Mouse (Mus musculus): Measurements from ENCODE around the gene Arid3a.
A peak's percentile ranks its signal among the peaks of the same experiment; 100 is the strongest.
"Not testable (repeated sequence)": the region's sequence is repeated elsewhere in the genome, so short reads cannot be mapped to it uniquely, and the experiment has no call there.

The Arid3a gene

DNA sequence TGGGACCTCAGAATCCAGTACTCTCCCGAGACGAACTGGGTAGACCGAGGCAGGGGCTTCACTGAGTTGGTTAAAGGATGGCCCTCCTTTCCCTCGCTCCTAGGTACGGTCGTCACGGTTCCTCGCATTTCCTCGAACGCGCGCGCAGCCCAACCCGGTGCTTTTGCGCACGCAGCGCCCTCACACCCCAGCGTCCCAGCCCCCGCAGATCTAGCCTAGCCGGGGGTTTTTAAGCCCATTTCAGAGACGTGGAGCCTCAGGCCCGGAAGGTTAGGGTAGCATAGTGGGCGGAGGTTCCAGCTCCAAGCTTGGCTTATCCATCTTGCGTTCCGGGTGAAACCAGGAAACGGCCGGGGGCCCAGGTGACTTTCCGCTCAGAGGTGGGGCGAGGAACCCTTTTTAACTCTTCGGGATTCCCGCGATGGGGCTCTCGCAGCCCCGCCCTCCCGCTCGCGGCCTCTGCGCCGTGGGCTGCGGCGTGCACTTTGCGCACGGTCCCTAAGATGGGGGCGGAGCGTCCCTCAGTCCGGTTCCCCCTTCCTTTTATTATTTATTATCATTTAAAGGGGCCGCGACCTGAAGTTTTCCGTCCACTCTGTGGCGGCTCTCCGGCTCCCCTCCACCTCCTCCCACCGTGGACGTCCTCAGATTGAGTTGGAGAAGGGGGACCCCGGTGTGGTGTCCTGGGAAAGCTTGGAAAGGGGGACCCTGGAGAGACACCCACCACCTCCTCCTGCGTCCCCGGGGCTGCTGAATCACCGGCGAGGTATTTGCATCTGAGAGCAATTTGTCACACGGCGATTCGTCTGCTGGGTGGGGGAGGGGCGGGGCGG, at the start of gene Arid3a:
Gene Arid3a, plus strand, starts transcription at position 553 of the 833 bp plus-strand sequence.
- peak; percentile 82 to 87 for DNase-seq (ENCODE audit: low spot score in 2 of 2)

DNA sequence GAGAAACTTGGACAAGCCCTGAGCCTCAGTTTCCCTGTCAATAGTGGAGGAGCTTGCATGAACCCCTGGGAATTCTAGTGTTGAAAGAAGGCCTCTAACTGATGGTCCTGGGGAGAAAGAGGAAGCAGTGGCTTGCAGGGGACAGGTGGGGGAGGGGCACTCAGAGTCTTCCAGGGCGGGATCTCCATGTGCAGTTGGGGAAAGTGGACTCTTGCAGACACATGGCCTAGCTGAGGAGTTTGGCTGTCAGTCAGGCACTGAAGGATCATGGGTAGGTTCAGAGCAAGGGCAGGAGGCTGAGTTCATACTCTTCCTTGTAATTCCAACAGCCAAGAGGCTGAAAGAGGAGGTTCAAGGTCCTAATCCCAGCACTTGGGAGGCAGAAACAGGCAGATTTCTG, 49.7 kb upstream of the Arid3a start:
- DNase-seq (ENCODE audit: low spot score in 2 of 2): no peak

DNA sequence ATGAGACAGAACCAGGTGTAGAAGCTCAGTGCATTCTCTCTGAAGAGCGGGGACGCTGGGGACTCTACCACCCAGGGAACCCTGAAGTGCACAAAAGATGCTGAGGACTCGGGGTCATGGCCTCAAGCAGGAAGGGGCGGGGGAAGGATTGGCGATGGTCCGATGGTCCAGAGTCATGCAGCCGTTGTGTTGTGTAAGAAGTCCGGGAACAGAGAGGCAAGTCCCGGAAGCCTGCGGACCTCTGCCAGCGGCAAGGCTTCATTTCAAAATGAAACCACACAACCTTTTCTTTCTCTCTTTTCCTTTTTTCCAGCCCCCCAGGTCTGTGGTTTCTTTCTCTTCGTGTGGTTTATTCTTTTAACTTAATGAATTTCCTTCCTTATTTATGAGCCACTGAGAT, 49.1 kb upstream of the Arid3a start:
- DNase-seq (ENCODE audit: low spot score in 2 of 2): no peak

DNA sequence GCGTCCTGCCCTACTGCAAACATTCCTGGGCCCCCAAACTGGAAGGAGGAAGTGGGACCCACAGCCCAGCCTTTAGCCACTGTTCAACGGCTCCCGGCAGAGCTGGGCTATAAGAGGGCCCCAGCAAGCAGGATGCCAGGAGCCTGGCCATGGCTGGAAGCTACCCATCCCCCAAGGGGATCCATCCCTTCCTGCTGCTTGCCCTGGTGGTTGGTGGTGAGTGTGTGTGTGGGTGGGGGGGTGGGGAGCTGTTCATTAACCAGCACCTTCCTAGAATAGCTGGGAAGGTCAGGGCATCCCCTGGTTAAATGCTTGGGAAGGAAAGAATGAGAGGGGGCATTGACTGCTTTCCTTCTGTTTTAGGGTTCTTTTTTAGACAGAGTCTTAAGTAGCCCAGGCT, 47.3 kb upstream of the Arid3a start:
- DNase-seq (ENCODE audit: low spot score in 2 of 2): no peak

DNA sequence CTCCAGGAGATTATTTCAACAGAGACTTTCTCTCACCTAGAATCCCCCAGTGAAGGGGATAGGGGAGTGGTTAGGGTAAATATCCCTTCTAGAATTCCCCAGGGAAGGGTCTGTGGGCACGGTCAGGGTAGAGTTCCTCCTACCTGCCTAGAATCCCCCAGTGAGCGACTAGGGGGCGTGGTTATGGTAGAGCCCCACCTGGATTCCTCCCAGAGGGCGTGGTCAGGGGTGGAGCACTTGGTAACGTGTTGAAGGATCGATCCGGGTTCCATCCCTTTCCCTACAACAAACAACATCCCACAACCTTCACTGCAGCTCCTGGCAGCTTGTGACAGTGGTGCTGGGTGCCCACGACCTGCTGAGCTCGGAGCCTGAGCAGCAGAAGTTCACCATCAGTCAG, 46.1 kb upstream of the Arid3a start:
- DNase-seq (ENCODE audit: low spot score in 2 of 2): no peak

DNA sequence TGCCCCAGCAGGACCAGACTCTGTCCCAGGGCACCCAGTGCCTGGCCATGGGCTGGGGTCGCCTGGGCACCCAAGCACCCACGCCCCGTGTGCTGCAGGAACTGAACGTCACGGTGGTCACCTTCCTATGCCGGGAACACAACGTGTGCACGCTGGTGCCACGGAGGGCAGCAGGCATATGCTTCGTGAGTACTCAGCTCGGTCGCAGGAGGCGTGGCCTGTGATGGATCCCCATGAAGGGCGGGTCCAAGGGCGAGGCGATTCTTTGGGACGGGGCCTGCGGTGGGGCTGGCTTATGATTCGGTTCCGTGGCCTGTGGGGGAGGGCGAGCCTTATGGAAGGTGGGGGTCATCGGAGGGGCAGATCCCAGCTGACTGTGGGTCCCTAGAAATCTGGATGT, 44.9 kb upstream of the Arid3a start:
- DNase-seq (ENCODE audit: low spot score in 2 of 2): no peak

DNA sequence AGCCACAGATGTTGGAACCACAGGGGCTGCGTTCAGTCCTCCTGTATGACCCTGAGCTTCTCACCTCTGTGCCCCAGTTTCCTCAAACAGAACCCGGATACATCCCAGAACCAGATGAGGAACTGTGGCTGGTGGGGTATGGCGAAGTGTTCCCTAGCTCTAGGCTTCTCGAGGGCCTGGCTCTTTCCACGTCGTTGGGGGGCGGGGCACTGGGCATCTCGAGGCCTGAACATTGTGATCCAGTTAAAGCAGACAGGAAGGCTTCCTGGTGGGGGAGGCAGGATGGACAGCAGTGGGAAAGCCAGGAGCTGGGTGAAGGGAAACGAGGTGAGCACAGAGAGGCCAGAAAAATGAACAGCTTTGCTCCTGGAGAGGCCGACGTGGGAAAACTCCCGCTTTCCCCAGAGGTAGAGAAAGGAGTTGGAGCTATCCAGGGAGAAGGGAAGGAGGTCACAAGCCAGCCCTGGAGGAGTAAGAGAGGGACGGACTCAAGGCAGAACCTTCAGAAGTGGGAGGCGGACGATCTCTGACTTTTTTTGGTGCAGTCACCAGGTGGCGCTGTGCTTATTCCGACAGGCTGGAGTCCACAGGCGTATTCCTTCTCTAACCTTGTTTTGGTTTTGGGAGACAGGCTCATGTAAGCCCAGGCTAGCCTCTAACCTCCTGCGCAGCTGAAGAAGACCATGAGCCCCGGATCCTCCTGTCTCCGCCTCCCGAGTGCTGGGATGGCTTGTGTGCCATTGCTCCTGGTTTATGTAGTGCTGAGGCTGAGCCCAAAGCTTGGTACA, 43.4 kb upstream of the Arid3a start:
- peak; percentile 58 to 72 for DNase-seq (ENCODE audit: low spot score in 2 of 2)

DNA sequence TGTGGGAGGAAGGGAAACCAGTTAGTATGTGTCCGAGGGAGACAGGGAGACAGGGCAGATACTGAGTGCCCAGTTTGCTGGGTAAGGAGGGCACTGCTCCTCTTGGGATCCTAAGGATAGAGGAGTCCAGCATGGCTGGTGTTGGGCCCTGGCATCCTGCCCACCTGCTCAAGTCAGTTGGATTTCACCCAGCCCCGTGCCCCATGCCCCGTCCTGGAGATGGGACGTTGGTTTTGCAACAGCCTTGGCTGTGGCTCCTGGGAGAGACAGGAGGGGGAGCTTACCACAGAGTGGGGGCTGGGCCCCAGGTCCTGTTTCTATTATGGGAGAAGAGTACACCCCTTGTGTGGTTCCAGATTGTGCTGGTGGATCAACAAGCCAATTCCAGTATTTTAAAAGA, 42.4 kb upstream of the Arid3a start:
- DNase-seq (ENCODE audit: low spot score in 2 of 2): no peak

DNA sequence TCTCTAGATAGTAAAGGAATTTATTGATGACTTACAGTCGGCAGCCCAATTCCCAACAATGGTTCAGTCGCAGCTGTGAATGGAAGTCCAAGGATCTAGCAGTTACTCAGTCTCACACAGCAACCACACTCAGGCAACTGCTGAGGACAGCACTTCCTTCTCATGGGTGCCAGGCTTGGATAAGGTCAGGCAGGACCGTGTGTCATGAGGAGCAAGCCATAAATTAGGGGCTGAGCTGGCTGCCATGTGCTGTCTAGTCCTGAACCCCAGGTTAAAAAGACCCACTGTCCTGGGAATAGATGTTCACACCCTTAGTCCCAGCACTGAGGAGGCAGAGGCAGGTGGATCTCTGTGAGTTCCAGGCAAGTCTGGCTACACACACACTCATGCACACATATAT, 41.9 kb upstream of the Arid3a start:
- not testable (repeated sequence) for DNase-seq (ENCODE audit: low spot score in 2 of 2)

DNA sequence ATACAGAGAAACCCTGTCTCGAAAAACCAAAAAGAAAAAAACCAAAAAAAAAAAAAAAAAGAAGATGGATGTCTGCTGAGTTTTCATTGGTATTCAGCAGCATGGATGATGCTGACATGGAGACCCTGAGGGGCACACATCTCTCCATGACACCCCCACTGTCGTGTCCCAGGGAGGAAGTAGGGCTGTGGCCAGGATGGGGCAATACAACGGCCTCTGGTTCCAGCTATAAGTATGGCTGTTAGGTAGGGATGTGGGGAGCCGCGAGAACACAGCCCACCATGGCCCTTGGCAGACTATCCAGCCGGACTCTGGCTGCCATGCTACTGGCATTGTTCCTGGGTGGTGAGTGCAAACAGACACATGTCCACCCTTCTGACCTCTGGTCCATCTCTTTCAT, 40.8 kb upstream of the Arid3a start, which contains the start of gene Elane:
Gene Elane, plus strand, starts transcription at position 194 of the 400 bp plus-strand sequence.
- DNase-seq (ENCODE audit: low spot score in 2 of 2): no peak

DNA sequence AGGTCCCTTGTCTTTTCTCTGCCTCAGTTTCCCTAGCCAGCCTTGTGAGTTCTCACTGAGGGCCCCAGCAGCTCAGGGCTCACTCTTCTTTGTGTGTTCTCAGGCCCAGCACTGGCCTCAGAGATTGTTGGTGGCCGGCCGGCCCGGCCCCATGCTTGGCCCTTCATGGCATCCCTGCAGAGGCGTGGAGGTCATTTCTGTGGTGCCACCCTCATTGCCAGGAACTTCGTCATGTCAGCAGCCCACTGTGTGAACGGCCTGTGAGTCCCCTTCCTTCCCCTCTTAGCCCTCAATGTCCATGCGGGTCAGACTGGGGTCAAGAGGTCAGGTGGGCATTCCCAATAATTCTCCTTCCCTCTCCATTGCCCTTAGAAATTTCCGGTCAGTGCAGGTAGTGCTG, 40.2 kb upstream of the Arid3a start:
- no peak for DNase-seq (ENCODE audit: low spot score in 2 of 2)

DNA sequence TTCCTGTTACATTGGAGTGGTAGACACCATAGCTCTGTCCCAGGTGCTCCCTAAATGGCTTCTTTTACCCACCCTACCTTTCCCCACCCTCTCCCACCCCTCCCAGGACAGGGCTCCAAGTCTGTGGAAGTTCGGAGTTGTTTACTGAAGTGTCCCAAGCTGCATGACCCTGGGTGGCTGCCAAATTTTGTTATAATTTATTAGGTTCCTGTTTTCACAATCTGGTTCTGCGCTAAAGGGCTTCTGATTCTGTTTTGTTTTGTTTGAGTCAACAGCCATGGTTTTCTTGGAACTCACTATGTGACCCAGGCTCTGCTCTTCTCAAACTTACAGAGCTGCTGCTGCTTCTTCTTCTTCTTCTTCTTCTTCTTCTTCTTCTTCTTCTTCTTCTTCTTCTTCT, 37.5 kb upstream of the Arid3a start:
- DNase-seq (ENCODE audit: low spot score in 2 of 2): no peak

DNA sequence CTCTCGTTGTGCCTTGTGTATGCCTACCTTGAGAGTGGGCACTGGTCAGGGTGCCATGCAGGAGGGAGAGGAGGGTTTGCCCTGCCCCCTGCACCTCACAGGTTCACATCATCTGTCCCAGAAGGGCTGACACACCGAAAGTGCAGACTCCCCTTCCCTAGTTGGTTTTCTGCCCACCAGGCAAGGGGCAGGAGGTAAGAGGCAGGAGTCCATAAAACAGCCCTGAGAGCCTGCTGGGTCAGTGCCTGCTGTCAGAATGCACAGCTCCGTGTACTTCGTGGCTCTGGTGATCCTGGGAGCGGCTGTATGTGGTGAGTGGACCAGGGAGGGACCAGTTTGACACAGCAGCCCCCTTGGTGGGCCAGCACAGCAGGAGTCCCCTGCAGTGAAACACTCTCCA, 36.2 kb upstream of the Arid3a start, which contains the start of gene Cfd:
Gene Cfd, plus strand, starts transcription at position 184 of the 400 bp plus-strand sequence.
- DNase-seq (ENCODE audit: low spot score in 2 of 2): no peak

DNA sequence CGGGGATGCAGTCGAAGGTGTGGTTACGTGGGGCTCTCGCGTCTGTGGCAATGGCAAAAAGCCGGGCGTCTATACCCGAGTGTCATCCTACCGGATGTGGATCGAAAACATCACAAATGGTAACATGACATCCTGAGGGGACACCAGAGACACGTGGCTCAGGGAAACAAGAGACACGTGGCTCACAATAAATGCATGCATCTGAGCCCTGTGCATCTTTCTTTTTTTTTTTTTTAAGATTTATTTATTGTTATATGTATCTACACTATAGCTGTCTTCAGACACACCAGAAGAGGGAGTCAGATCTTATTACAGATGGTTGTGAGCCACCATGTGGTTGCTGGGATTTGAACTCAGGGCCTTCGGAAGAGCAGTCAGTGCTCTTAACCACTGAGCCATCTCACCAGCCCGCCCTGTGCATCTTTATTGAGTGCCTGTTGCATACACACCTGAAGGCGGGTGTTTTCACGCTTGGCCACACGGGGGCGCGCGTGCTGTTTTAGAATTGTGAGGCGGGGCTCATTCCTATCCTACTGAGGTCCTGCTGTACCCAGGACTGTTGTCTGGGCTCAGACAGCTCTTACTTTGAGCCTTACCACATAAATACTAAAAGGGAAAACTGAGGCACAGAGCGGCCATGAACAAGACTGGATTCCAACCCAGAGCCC, 34.3 kb upstream of the Arid3a start:
- peak; percentile 78 to 83 for DNase-seq (ENCODE audit: low spot score in 2 of 2)

DNA sequence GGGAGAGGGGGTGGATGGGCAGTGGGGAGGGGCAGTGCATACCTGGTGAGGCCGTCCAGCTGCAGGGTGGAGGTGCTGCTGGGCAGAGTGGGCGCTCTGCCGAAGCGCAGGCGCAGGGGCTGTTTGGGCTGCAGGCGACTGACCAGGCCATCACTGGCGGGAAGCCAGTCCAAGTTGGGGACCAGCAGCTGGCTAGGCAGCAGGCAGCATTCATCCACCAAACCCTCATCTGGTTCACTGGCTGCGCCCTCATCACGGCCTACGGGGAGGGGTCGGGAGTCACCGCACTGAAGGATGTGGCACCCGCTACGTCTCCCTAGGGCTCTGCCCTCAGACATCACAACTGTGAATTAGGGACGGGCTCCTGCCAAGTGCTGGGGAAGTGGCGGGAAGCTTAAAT, 30.5 kb upstream of the Arid3a start:
- no peak for DNase-seq (ENCODE audit: low spot score in 2 of 2)

DNA sequence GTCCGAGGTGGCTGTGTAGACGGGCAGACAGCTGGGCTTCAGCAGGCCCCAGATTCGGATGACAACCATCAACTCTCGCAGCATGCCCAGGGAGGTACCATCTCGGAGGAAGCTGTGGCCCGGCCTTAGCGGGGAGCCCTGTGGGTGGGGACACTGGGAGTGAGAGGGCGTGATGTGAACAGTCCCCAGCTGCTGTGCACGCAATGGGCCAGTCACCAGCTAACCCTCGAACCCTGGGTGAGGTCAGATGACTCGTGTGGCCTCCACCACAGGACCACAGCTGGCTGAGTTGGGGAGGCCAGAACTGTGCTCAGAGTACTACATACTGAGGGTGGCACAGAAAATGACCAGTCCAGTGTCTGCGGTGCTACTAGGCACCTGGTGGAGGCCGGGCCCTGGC, 30.0 kb upstream of the Arid3a start:
- DNase-seq (ENCODE audit: low spot score in 2 of 2): peak in 1 of 2 experiments; percentile 42

DNA sequence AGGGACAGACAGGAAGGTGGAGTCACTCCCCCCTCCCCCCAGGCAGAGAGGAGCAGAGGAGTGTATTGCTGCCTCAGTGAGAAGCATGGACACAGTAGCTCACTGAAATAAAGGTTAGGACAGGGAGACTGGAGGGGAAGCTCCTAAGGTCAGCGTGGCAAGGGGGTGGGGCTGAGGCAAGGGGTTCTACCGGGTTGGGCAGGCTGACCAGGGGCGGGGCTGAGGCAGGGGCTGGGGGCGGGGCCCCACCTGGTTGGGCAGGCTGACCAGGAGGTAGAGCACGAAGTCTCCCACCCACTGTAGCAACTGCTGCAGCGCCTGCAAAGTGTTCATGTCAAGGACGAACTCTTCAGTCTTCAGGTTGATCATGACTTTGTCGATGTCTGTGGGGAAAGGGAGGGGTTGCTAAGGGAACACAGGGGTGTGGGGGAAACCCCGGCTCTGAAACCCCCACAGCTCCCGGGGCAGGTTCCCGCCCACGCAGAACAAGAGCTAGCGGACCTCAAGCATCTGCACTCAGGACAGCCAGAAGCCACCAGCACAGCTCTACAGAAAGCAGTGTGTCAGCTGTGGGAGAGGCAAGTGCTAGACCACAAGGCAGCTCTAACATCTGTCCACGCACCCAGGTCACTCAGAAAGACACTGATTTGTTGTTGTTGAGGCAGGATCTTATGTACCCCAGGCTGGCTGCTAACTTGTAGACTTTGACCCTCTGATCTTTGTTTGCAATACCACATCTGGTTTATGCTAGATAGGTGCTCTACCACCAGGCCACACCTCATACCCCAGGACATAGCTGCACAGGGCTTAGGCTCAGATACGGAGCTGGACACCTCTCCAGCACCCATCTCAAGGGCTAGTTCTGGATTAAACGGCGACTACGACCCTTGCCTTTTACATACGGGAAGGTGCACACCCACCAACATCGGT, 29.3 kb upstream of the Arid3a start:
- DNase-seq (ENCODE audit: low spot score in 2 of 2): peak; percentile 69 to 80

DNA sequence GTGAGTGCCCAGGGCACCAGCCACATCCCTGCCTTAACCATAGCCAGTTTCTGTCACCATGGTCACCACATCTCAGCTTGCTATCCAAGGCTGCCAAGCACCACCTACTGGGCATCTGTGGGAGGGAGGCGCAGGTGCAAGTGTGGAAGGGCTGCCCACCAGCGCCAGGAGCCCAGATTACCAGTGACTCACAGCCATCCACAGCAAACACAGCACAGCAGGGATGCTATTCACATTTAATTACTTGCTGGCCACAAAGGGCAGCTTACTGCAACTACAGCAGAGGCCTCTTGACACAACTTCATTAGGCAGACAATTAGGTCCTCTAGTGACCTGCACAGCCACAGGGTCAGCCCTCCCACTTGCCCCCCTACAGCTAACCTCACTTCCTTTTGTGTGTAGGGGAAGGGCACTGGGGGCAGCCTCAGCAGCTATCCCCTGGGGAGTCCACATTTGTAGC, 25.9 kb upstream of the Arid3a start:
- DNase-seq (ENCODE audit: low spot score in 2 of 2): no peak

DNA sequence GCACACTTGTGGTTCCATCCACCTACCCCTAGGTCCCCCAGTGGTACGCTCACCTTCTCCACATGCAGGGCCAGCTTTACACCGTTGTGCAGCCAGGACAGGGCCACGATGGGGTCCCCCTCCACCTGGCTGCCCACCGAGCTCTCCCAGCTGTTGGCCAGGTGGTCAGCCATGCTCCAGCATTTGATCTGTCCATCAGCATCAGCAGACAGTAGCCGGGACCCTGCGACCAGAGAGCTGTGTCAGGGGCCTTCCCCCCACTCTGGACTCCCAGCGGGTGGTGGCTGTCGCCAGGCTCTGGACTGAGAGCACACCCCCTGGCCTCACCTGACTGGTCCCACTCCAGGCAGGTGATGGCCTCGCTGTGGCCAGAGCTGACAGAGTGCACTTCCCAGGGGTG, 20.1 kb upstream of the Arid3a start:
- DNase-seq (ENCODE audit: low spot score in 2 of 2): no peak

DNA sequence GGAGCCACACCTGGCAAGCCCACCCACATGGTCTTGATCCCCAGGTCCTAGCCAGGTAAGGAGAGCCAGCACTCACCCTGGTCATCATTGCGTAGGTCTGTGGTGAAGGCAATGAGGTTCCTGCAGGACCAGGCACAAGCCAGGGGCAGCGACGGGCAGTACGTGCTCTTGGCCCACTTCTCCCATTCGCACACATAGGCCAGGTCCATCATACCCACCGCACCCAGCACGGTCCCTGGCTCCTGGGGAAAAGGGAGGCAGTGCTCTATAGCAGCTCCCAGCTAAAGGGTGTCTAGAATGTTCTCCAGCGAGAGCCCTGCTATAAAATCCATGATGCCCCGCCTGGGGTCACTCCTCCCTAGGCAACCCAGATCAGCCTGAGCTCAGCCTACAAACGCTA, 19.4 kb upstream of the Arid3a start:
- DNase-seq (ENCODE audit: low spot score in 2 of 2): no peak

Data from natural killer cell, adult 2 months (primary cell).